14 mouse cellular contexts compared by ENCODE assay signal in genomic region chr8:79389074-79389786, GRCm38 (mm10). TPM values are rescaled to one million over a fixed set of nuclear protein-coding genes. Genes with fewer than 3 reads are reported as not detected.
A peak's percentile ranks its signal among the peaks of the same experiment; 100 is the strongest.
DNase-seq lines count a peak whose midpoint lies in the region; ATAC-seq lines count a peak whose summit lies in the region.
"Had no signal": no experiment of that assay in that cellular context is flagged by ENCODE, and none has a peak within 500 bp of the region (broad histone marks: within the 10 kb centered on the region; RNA-seq: fewer than 3 reads in every experiment).

No protein-coding gene starts in this region.

- H3K4me1 ChIP-seq in embryonic facial prominence, embryonic 11.5 days (ENCODE audit: control insufficient read depth, insufficient read depth, low read length), result peaks cover 4% of the 10 kb centered on the region; the same call in 1 of the 2 replicates
- peaks cover 42% of the 10 kb centered on the region for H3K4me1 ChIP-seq in embryonic facial prominence, embryonic 10.5 days
- peaks cover 43% of the 10 kb centered on the region for H3K4me1 ChIP-seq in forebrain, embryonic 12.5 days

- H3K9me3 ChIP-seq in embryonic facial prominence, embryonic 11.5 days (replicated peaks; ENCODE audit: control insufficient read depth, low read length), result no peaks in the 10 kb centered on the region
- H3K9me3 ChIP-seq in embryonic facial prominence, embryonic 10.5 days, result no peaks in the 10 kb centered on the region
- 0 out of 2 replicates have a peak, but pooled peaks cover 3% of the 10 kb centered on the region for H3K9me3 ChIP-seq in forebrain, embryonic 12.5 days

- no peaks in the 10 kb centered on the region for H3K27me3 ChIP-seq in embryonic facial prominence, embryonic 11.5 days (ENCODE audit: control insufficient read depth, insufficient read depth, low read length)
- no peaks in the 10 kb centered on the region for H3K27me3 ChIP-seq in embryonic facial prominence, embryonic 10.5 days (replicated peaks; ENCODE audit: low read depth, poor library complexity, severe bottlenecking)
- H3K27me3 ChIP-seq in forebrain, embryonic 12.5 days, result no peaks in the 10 kb centered on the region

- intact Hi-C loops in heart, postnatal 36 days (cut with DNase I), result loop anchor here (10.0 kb wide), 1 partner anchor 364 kb away; the partner anchor contains the start of gene Zfp827

- no peaks in the 10 kb centered on the region; the same call in 1 of the 2 replicates for H3K36me3 ChIP-seq in embryonic facial prominence, embryonic 11.5 days (replicated peaks; ENCODE audit: control insufficient read depth, insufficient read depth, low read depth, low read length)
- peaks cover 44% of the 10 kb centered on the region for H3K36me3 ChIP-seq in embryonic facial prominence, embryonic 10.5 days (replicated peaks)
- peaks cover 12% of the 10 kb centered on the region for H3K36me3 ChIP-seq in forebrain, embryonic 12.5 days (replicated peaks)

- H3K4me2 ChIP-seq in embryonic facial prominence, embryonic 11.5 days (ENCODE audit: low read depth, low read length), result no peak overlapping the region
- H3K4me2 ChIP-seq in forebrain, embryonic 12.5 days, result no peak overlapping the region
- H3K4me2 ChIP-seq: hindbrain, embryonic 14.5 days had no signal

- DNase-seq in embryonic facial prominence, embryonic 11.5 days (ENCODE audit: low spot score), result peak; percentile 25
- no peak for DNase-seq in embryonic facial prominence, embryonic 10.5 days (ENCODE audit: low spot score)
- DNase-seq in ZHBTc4 (ENCODE audit: low read depth, low spot score), result peak; percentile 36
- peak; percentile 49 to 58 for DNase-seq in heart, postnatal 36 days
- DNase-seq in kidney, postnatal 25 days, result peak; percentile 91 to 94
- DNase-seq in right cerebral cortex, postnatal 36 days (ENCODE audit: low spot score in 2 of 2), result no peak
- DNase-seq in frontal cortex, postnatal 10 days (ENCODE audit: low spot score in 2 of 2), result no peak
- DNase-seq: B cell, adult 2 months; cerebellum, postnatal 10 days; gastrocnemius, postnatal 10 days; spleen, adult 18-20 months had no signal

- no peak overlapping the region for H3K27ac ChIP-seq in embryonic facial prominence, embryonic 11.5 days (replicated peaks; ENCODE audit: low read depth, low read length)
- no peak overlapping the region for H3K27ac ChIP-seq in embryonic facial prominence, embryonic 10.5 days (replicated peaks)
- H3K27ac ChIP-seq in forebrain, embryonic 12.5 days, result no peak overlapping the region
- H3K27ac ChIP-seq: hindbrain, embryonic 14.5 days; macrophage had no signal

- 78% methylated on average over 23 of the region's 23 CpGs for WGBS in embryonic facial prominence, embryonic 11.5 days
- WGBS in embryonic facial prominence, embryonic 10.5 days, result 80% methylated on average over 23 of the region's 23 CpGs
- WGBS in forebrain, embryonic 12.5 days, result 94% methylated on average over 23 of the region's 23 CpGs

- no peak overlapping the region for H3K4me3 ChIP-seq in embryonic facial prominence, embryonic 11.5 days (ENCODE audit: low read depth, low read length)
- no peak overlapping the region for H3K4me3 ChIP-seq in embryonic facial prominence, embryonic 10.5 days
- no peak overlapping the region for H3K4me3 ChIP-seq in forebrain, embryonic 12.5 days (replicated peaks)

- H3K9ac ChIP-seq in embryonic facial prominence, embryonic 11.5 days (replicated peaks; ENCODE audit: low read length), result no peak overlapping the region
- no peak overlapping the region for H3K9ac ChIP-seq in forebrain, embryonic 12.5 days
- H3K9ac ChIP-seq: hindbrain, embryonic 14.5 days had no signal

- ATAC-seq in embryonic facial prominence, embryonic 11.5 days (replicated peaks; ENCODE audit: insufficient number of reproducible peaks, low FRiP score, low TSS enrichment, low read depth), result no peak
- no peak for ATAC-seq in forebrain, embryonic 12.5 days (ENCODE audit: low FRiP score)

RNA-seq across cellular contexts. Expression of gene Smad1, which starts 10.1 kb away (rescaled TPM):
- 62.1 and 63.5 TPM in 2 replicates for polyA plus RNA-seq in embryonic facial prominence, embryonic 11.5 days (2014; fragmentation: Nextera tagmentation; extraction: Ambion mirVana)
- 41.5 and 42.8 TPM in 2 replicates for polyA plus RNA-seq in embryonic facial prominence, embryonic 10.5 days (2016; fragmentation: Nextera tagmentation; extraction: Ambion mirVana)
- total RNA-seq in heart, postnatal 36 days (2021), result 10 to 100 TPM; 16.2 to 18.0 TPM
- 63.7 and 63.8 TPM in 2 replicates for polyA plus RNA-seq in forebrain, embryonic 12.5 days (2016; fragmentation: Nextera tagmentation; extraction: Ambion mirVana)

Comparison
In these comparisons a context has a peak if more than half of its experiments do, and no peak if none do; other contexts are left out.
1. DNase-seq: peak in embryonic facial prominence, embryonic 11.5 days (single experiment), ZHBTc4 (single experiment), heart, postnatal 36 days (2 of 2) and kidney, postnatal 25 days (2 of 2); none in embryonic facial prominence, embryonic 10.5 days (single experiment), right cerebral cortex, postnatal 36 days (0 of 2) and frontal cortex, postnatal 10 days (0 of 2).